Mouse (Mus musculus) limb, embryonic 15.5 days (tissue): Measurements from ENCODE around the gene Pi16. TPM values are rescaled to one million over a fixed set of nuclear protein-coding genes. Genes with fewer than 3 reads are reported as not detected.

ENCODE experiments used
- ATAC-seq: fragments of 200-750 bp; cut with Nextera tagmentation; 2 replicates; pipeline ENCODE4 v1.8.0; 2017; ENCODE audit warnings: low read depth, moderate TSS enrichment; ENCODE audit not compliant: insufficient number of reproducible peaks, low FRiP score, low TSS enrichment
- H3K27ac ChIP-seq: fragments of 300-500 bp; sonication (generic); 2 replicates; pipeline ENCODE4 v1.5.1; 2015; ENCODE audit warnings: moderate library complexity, mild to moderate bottlenecking, inconsistent platforms
- H3K27me3 ChIP-seq: fragments of 300-500 bp; sonication (generic); 2 replicates; pipeline ENCODE4 v1.6.1; 2015; ENCODE audit warnings: inconsistent platforms
- H3K36me3 ChIP-seq: fragments of 300-500 bp; sonication (generic); 2 replicates; pipeline ENCODE4 v1.6.1; 2015; ENCODE audit warnings: inconsistent platforms
- H3K4me1 ChIP-seq: fragments of 300-500 bp; sonication (generic); 2 replicates; pipeline ENCODE4 v1.6.1; 2015; ENCODE audit warnings: inconsistent platforms
- H3K4me2 ChIP-seq: fragments of 300-500 bp; sonication (generic); 2 replicates; pipeline ENCODE4 v1.6.1; 2015; ENCODE audit warnings: mild to moderate bottlenecking, inconsistent platforms
- H3K4me3 ChIP-seq: fragments of 300-500 bp; sonication (generic); 2 replicates; pipeline ENCODE4 v1.5.1; 2015; ENCODE audit warnings: mild to moderate bottlenecking, inconsistent platforms
- H3K9ac ChIP-seq: fragments of 300-500 bp; sonication (generic); 2 replicates; pipeline ENCODE4 v1.6.1; 2015; ENCODE audit warnings: inconsistent platforms
- H3K9me3 ChIP-seq: fragments of 300-500 bp; sonication (generic); 2 replicates; pipeline ENCODE4 v1.6.1; 2016; ENCODE audit warnings: inconsistent platforms
- WGBS: fragments of 180-500 bp; shearing (Covaris S2); methylation state at CpG from one replicate; pipeline ENCODE4 v1.1.7; 2015; 5-methylcytosine and 5-hydroxymethylcytosine counted together
- polyA plus RNA-seq: library from polyadenylated mRNA; unstranded; fragments of >200 nt; fragmentation: Nextera tagmentation; extraction: Ambion mirVana; gene quantifications from 2 replicates; pipeline ENCODE4 v1.2.1, GENCODE M21; 2015

Gene Pi16
- polyA plus RNA-seq, 1 experiment from 2014 or later: 6.5 TPM

- Histone ChIP-seq H3K9ac (no peak overlapping the region), H3K27me3 (no peaks in the 10 kb centered on the region), H3K4me3 (no peak overlapping the region), H3K36me3 (peaks cover 45% of the 10 kb centered on the region), H3K9me3 (no peaks in the 10 kb centered on the region), H3K4me1 (peaks cover 12% of the 10 kb centered on the region), H3K4me2 (no peak overlapping the region), H3K27ac (no peak overlapping the region)
- 77% methylated on average over 3 of the region's 3 CpGs for WGBS
- no peak for ATAC-seq
Observed at GRCm38 (mm10) chr17:29292996-29293395, 24.5 kb upstream of the Pi16 start.

- no peak overlapping the region for H3K27ac ChIP-seq
- 75% methylated on average over 9 of the region's 9 CpGs for WGBS
- ATAC-seq: no peak
- H3K27me3 ChIP-seq: no peaks in the 10 kb centered on the region
- peaks cover 12% of the 10 kb centered on the region for H3K4me1 ChIP-seq
- no peak overlapping the region for H3K4me2 ChIP-seq
- H3K36me3 ChIP-seq: peaks cover 51% of the 10 kb centered on the region
- H3K9me3 ChIP-seq: no peaks in the 10 kb centered on the region
- H3K4me3 ChIP-seq: no peak overlapping the region
- H3K9ac ChIP-seq: no peak overlapping the region
Observed at GRCm38 (mm10) chr17:29293807-29294605, 23.5 kb upstream of the Pi16 start.

GRCm38 (mm10) chr17:29295835-29296234, 21.6 kb upstream of the Pi16 start:
- peaks cover 12% of the 10 kb centered on the region for H3K4me1 ChIP-seq
- no peaks in the 10 kb centered on the region for H3K27me3 ChIP-seq
- ATAC-seq: no peak
- no peak overlapping the region for H3K4me3 ChIP-seq
- H3K4me2 ChIP-seq: no peak overlapping the region
- H3K9ac ChIP-seq: no peak overlapping the region
- H3K36me3 ChIP-seq: peaks cover 58% of the 10 kb centered on the region
- H3K9me3 ChIP-seq: no peaks in the 10 kb centered on the region
- no peak overlapping the region for H3K27ac ChIP-seq
- 70% methylated on average over 5 of the region's 5 CpGs for WGBS

GRCm38 (mm10) chr17:29297321-29297720, 20.2 kb upstream of the Pi16 start:
- H3K27me3 ChIP-seq: no peaks in the 10 kb centered on the region
- no peak for ATAC-seq
- H3K9ac ChIP-seq: no peak overlapping the region
- H3K4me1 ChIP-seq: peaks cover 12% of the 10 kb centered on the region
- H3K27ac ChIP-seq: 0 out of 2 replicates have a peak overlapping the region, but pooled peaks have one; percentile 9
- peaks cover 64% of the 10 kb centered on the region for H3K36me3 ChIP-seq
- WGBS: 38% methylated on average over 10 of the region's 10 CpGs
- H3K9me3 ChIP-seq: no peaks in the 10 kb centered on the region
- no peak overlapping the region for H3K4me2 ChIP-seq
- H3K4me3 ChIP-seq: no peak overlapping the region

GRCm38 (mm10) chr17:29297813-29298212, 19.7 kb upstream of the Pi16 start:
- H3K27ac ChIP-seq: no peak overlapping the region
- peaks cover 12% of the 10 kb centered on the region for H3K4me1 ChIP-seq
- H3K36me3 ChIP-seq: peaks cover 63% of the 10 kb centered on the region
- no peaks in the 10 kb centered on the region for H3K27me3 ChIP-seq
- no peak for ATAC-seq
- H3K4me3 ChIP-seq: no peak overlapping the region
- H3K4me2 ChIP-seq: no peak overlapping the region
- H3K9me3 ChIP-seq: no peaks in the 10 kb centered on the region
- WGBS: 81% methylated on average over 6 of the region's 6 CpGs
- H3K9ac ChIP-seq: no peak overlapping the region

- Histone ChIP-seq H3K4me2 (no peak overlapping the region), H3K36me3 (peaks cover 52% of the 10 kb centered on the region), H3K4me3 (no peak overlapping the region), H3K27me3 (no peaks in the 10 kb centered on the region), H3K27ac (no peak overlapping the region), H3K9me3 (no peaks in the 10 kb centered on the region), H3K9ac (no peak overlapping the region), H3K4me1 (peaks cover 27% of the 10 kb centered on the region)
- 89% methylated on average over 4 of the region's 4 CpGs for WGBS
- no peak for ATAC-seq
Observed at GRCm38 (mm10) chr17:29299282-29299681, 18.2 kb upstream of the Pi16 start.

- WGBS: 88% methylated on average over 7 of the region's 7 CpGs
- H3K9ac ChIP-seq: no peak overlapping the region
- peaks cover 43% of the 10 kb centered on the region for H3K4me1 ChIP-seq
- no peak for ATAC-seq
- no peaks in the 10 kb centered on the region for H3K27me3 ChIP-seq
- no peak overlapping the region for H3K27ac ChIP-seq
- no peak overlapping the region for H3K4me2 ChIP-seq
- H3K36me3 ChIP-seq: peaks cover 43% of the 10 kb centered on the region
- no peaks in the 10 kb centered on the region for H3K9me3 ChIP-seq
- no peak overlapping the region for H3K4me3 ChIP-seq
Observed at GRCm38 (mm10) chr17:29300926-29301325, 16.6 kb upstream of the Pi16 start.

GRCm38 (mm10) chr17:29301421-29301820, 16.1 kb upstream of the Pi16 start:
- H3K9me3 ChIP-seq: no peaks in the 10 kb centered on the region
- no peak overlapping the region for H3K4me3 ChIP-seq
- WGBS: 94% methylated on average over 6 of the region's 6 CpGs
- no peak overlapping the region for H3K27ac ChIP-seq
- H3K27me3 ChIP-seq: no peaks in the 10 kb centered on the region
- H3K36me3 ChIP-seq: peaks cover 43% of the 10 kb centered on the region
- no peak overlapping the region for H3K4me2 ChIP-seq
- peaks cover 47% of the 10 kb centered on the region for H3K4me1 ChIP-seq
- ATAC-seq: no peak
- no peak overlapping the region for H3K9ac ChIP-seq

GRCm38 (mm10) chr17:29302149-29302548, 15.3 kb upstream of the Pi16 start:
- Histone ChIP-seq H3K27me3 (no peaks in the 10 kb centered on the region), H3K4me2 (no peak overlapping the region), H3K27ac (no peak overlapping the region), H3K4me1 (peaks cover 44% of the 10 kb centered on the region), H3K36me3 (peaks cover 39% of the 10 kb centered on the region), H3K9ac (no peak overlapping the region), H3K9me3 (no peaks in the 10 kb centered on the region), H3K4me3 (no peak overlapping the region)
- no peak for ATAC-seq
- WGBS: 73% methylated on average over 5 of the region's 5 CpGs

- WGBS: 57% methylated on average over 3 of the region's 3 CpGs
- Histone ChIP-seq H3K4me1 (peaks cover 38% of the 10 kb centered on the region), H3K27ac (peak overlapping the region; percentile 24), H3K36me3 (peaks cover 35% of the 10 kb centered on the region), H3K9me3 (no peaks in the 10 kb centered on the region), H3K9ac (no peak overlapping the region), H3K4me2 (no peak overlapping the region), H3K4me3 (no peak overlapping the region), H3K27me3 (no peaks in the 10 kb centered on the region)
- no peak for ATAC-seq
Observed at GRCm38 (mm10) chr17:29303087-29303486, 14.4 kb upstream of the Pi16 start.

- Histone ChIP-seq H3K4me2 (no peak overlapping the region), H3K4me3 (no peak overlapping the region), H3K27ac (peak overlapping the region; percentile 69), H3K9me3 (no peaks in the 10 kb centered on the region), H3K9ac (no peak overlapping the region), H3K4me1 (peaks cover 38% of the 10 kb centered on the region), H3K27me3 (no peaks in the 10 kb centered on the region), H3K36me3 (peaks cover 30% of the 10 kb centered on the region)
- ATAC-seq: no peak
- 78% methylated on average over 3 of the region's 3 CpGs for WGBS
Observed at GRCm38 (mm10) chr17:29303856-29304255, 13.6 kb upstream of the Pi16 start.

- WGBS: 40% methylated on average over 13 of the region's 13 CpGs
- Histone ChIP-seq H3K27ac (peak overlapping the region; percentile 69), H3K4me1 (peaks cover 38% of the 10 kb centered on the region), H3K9me3 (no peaks in the 10 kb centered on the region), H3K4me3 (no peak overlapping the region), H3K4me2 (0 out of 2 replicates have a peak overlapping the region, but pooled peaks have one; percentile 7), H3K36me3 (peaks cover 26% of the 10 kb centered on the region), H3K27me3 (no peaks in the 10 kb centered on the region), H3K9ac (no peak overlapping the region)
- no peak for ATAC-seq
Observed at GRCm38 (mm10) chr17:29304376-29305057, 13.0 kb upstream of the Pi16 start.
